Mouse (Mus musculus): ENCODE measurements around the gene Rgcc. TPM values are rescaled to one million over a fixed set of nuclear protein-coding genes. Genes with fewer than 3 reads are reported as not detected.

Gene Rgcc
- polyA plus RNA-seq, 1 experiment from 2014 or later = 45.4 TPM

- Histone ChIP-seq H3K36me3 (ENCODE audit: control insufficient read depth, insufficient read depth, low read length) (no peaks in the 10 kb centered on the region), H3K9ac (ENCODE audit: low read length) (no peak overlapping the region), H3K9me3 (ENCODE audit: control insufficient read depth, low read length) (no peaks in the 10 kb centered on the region), H3K27ac (replicated peaks) (no peak overlapping the region), H3K4me3 (ENCODE audit: low read depth, low read length) (no peak overlapping the region), H3K4me2 (replicated peaks; ENCODE audit: low read depth) (no peak overlapping the region), H3K27me3 (ENCODE audit: control insufficient read depth, insufficient read depth, low read length) (no peaks in the 10 kb centered on the region), H3K4me1 (replicated peaks; ENCODE audit: control insufficient read depth, insufficient read depth) (no peaks in the 10 kb centered on the region)
- DNase-seq (ENCODE audit: low spot score) = no peak
- no peak for ATAC-seq (ENCODE audit: low FRiP score, low TSS enrichment)
- 74% methylated on average over 10 of the region's 10 CpGs for WGBS
- TF ChIP-seq CTCF (IDR thresholded peaks at IDR 0.05; ENCODE audit: low read depth) (no peak), EP300 (optimal IDR thresholded peaks at IDR 0.05) (no peak)
These were observed 22.8 kb upstream of the Rgcc start for GRCm38 (mm10) chr14:79324112-79324840.

- H3K27me3 ChIP-seq (ENCODE audit: control insufficient read depth, insufficient read depth, low read length) = no peaks in the 10 kb centered on the region
- H3K27ac ChIP-seq (replicated peaks) = no peak overlapping the region
- H3K4me2 ChIP-seq (replicated peaks; ENCODE audit: low read depth) = no peak overlapping the region
- H3K36me3 ChIP-seq (ENCODE audit: control insufficient read depth, insufficient read depth, low read length) = no peaks in the 10 kb centered on the region
- 83% methylated on average over 5 of the region's 5 CpGs for WGBS
- no peaks in the 10 kb centered on the region for H3K4me1 ChIP-seq (replicated peaks; ENCODE audit: control insufficient read depth, insufficient read depth)
- ATAC-seq (ENCODE audit: low FRiP score, low TSS enrichment) (no peak), DNase-seq (ENCODE audit: low spot score) (no peak)
- H3K9me3 ChIP-seq (ENCODE audit: control insufficient read depth, low read length) = no peaks in the 10 kb centered on the region
- TF ChIP-seq EP300 (optimal IDR thresholded peaks at IDR 0.05) (no peak), CTCF (IDR thresholded peaks at IDR 0.05; ENCODE audit: low read depth) (no peak)
- H3K4me3 ChIP-seq (ENCODE audit: low read depth, low read length) = no peak overlapping the region
- H3K9ac ChIP-seq (ENCODE audit: low read length) = no peak overlapping the region
These were observed 20.4 kb upstream of the Rgcc start for GRCm38 (mm10) chr14:79321881-79322280.

DNA sequence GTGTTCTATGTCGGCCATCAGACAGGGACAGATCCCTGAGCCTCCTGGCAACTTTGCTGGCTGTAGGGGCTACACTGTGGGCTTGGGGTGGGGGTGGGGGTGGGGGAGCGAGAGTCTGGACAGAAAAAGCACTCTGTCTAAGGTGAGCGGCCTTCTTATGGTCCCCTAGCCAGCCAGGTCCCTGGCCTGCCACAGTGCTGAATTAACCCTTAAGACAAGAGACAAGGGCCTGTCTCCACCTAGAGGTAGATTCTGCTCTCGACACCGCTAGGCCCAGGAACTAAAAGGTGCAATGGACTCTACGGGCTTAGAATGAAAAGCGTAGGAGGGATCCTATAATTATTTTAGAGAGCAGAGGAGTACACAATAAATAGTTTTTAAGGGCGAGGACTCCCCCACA is 19.7 kb upstream of the Rgcc start:
- TF ChIP-seq EP300 (optimal IDR thresholded peaks at IDR 0.05) (no peak), CTCF (IDR thresholded peaks at IDR 0.05; ENCODE audit: low read depth) (peak; percentile 70)
- H3K4me1 ChIP-seq (replicated peaks; ENCODE audit: control insufficient read depth, insufficient read depth) = no peaks in the 10 kb centered on the region
- no peak overlapping the region for H3K4me3 ChIP-seq (ENCODE audit: low read depth, low read length)
- H3K9me3 ChIP-seq (ENCODE audit: control insufficient read depth, low read length) = no peaks in the 10 kb centered on the region
- H3K27ac ChIP-seq (replicated peaks) = no peak overlapping the region
- WGBS = 31% methylated on average over 8 of the region's 8 CpGs
- no peak for ATAC-seq (ENCODE audit: low FRiP score, low TSS enrichment)
- H3K9ac ChIP-seq (ENCODE audit: low read length) = no peak overlapping the region
- H3K4me2 ChIP-seq (replicated peaks; ENCODE audit: low read depth) = no peak overlapping the region
- no peak for DNase-seq (ENCODE audit: low spot score)
- H3K36me3 ChIP-seq (ENCODE audit: control insufficient read depth, insufficient read depth, low read length) = no peaks in the 10 kb centered on the region
- no peaks in the 10 kb centered on the region for H3K27me3 ChIP-seq (ENCODE audit: control insufficient read depth, insufficient read depth, low read length)

DNA sequence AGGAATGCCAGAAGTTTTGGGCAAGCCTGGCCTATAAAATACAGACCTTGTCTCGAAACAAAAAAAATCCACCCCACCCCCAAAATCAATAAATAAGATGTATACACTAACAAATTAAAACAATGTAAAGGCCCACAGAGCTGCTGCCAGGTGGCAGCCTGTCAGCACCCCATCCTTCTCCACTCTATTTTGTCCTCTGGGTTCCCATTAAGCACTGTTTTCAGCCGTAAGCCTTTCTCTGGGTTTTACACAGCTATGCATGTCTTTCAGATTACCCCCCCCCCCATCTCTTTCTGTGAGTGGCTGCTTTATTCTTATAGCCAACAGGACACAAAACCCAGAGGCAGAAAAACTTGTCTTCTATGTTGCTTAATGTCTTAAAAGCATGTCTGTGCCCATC is 16.2 kb upstream of the Rgcc start:
- no peak for DNase-seq (ENCODE audit: low spot score)
- ATAC-seq (ENCODE audit: low FRiP score, low TSS enrichment) = no peak
- 72% methylated on average over 2 of the region's 2 CpGs for WGBS
- no peaks in the 10 kb centered on the region for H3K9me3 ChIP-seq (ENCODE audit: control insufficient read depth, low read length)
- no peaks in the 10 kb centered on the region for H3K36me3 ChIP-seq (ENCODE audit: control insufficient read depth, insufficient read depth, low read length)
- TF ChIP-seq CTCF (IDR thresholded peaks at IDR 0.05; ENCODE audit: low read depth) (no peak), EP300 (optimal IDR thresholded peaks at IDR 0.05) (no peak)
- no peaks in the 10 kb centered on the region for H3K27me3 ChIP-seq (ENCODE audit: control insufficient read depth, insufficient read depth, low read length)
- no peak overlapping the region for H3K4me3 ChIP-seq (ENCODE audit: low read depth, low read length)
- H3K27ac ChIP-seq (replicated peaks) = no peak overlapping the region
- no peaks in the 10 kb centered on the region for H3K4me1 ChIP-seq (replicated peaks; ENCODE audit: control insufficient read depth, insufficient read depth)
- H3K4me2 ChIP-seq (replicated peaks; ENCODE audit: low read depth) = no peak overlapping the region
- no peak overlapping the region for H3K9ac ChIP-seq (ENCODE audit: low read length)

GRCm38 (mm10) chr14:79315877-79316276 is 14.4 kb upstream of the Rgcc start:
- H3K27me3 ChIP-seq (ENCODE audit: control insufficient read depth, insufficient read depth, low read length) = no peaks in the 10 kb centered on the region
- no peak for TF ChIP-seq EP300 (optimal IDR thresholded peaks at IDR 0.05)
- no peak for TF ChIP-seq CTCF (IDR thresholded peaks at IDR 0.05; ENCODE audit: low read depth)
- H3K9me3 ChIP-seq (ENCODE audit: control insufficient read depth, low read length) = no peaks in the 10 kb centered on the region
- no peaks in the 10 kb centered on the region for H3K4me1 ChIP-seq (replicated peaks; ENCODE audit: control insufficient read depth, insufficient read depth)
- H3K27ac ChIP-seq (replicated peaks) = no peak overlapping the region
- H3K4me3 ChIP-seq (ENCODE audit: low read depth, low read length) = no peak overlapping the region
- no peak for ATAC-seq (ENCODE audit: low FRiP score, low TSS enrichment)
- WGBS = 62% methylated on average over 7 of the region's 7 CpGs
- no peak overlapping the region for H3K4me2 ChIP-seq (replicated peaks; ENCODE audit: low read depth)
- DNase-seq (ENCODE audit: low spot score) = no peak
- no peaks in the 10 kb centered on the region for H3K36me3 ChIP-seq (ENCODE audit: control insufficient read depth, insufficient read depth, low read length)
- H3K9ac ChIP-seq (ENCODE audit: low read length) = no peak overlapping the region

GRCm38 (mm10) chr14:79314245-79315010 is 13.0 kb upstream of the Rgcc start:
- Histone ChIP-seq H3K9ac (ENCODE audit: low read length) (no peak overlapping the region), H3K9me3 (ENCODE audit: control insufficient read depth, low read length) (no peaks in the 10 kb centered on the region), H3K4me2 (replicated peaks; ENCODE audit: low read depth) (no peak overlapping the region), H3K27ac (replicated peaks) (no peak overlapping the region), H3K36me3 (ENCODE audit: control insufficient read depth, insufficient read depth, low read length) (no peaks in the 10 kb centered on the region), H3K4me1 (replicated peaks; ENCODE audit: control insufficient read depth, insufficient read depth) (no peaks in the 10 kb centered on the region), H3K27me3 (ENCODE audit: control insufficient read depth, insufficient read depth, low read length) (no peaks in the 10 kb centered on the region), H3K4me3 (ENCODE audit: low read depth, low read length) (no peak overlapping the region)
- no peak for DNase-seq (ENCODE audit: low spot score)
- no peak for ATAC-seq (ENCODE audit: low FRiP score, low TSS enrichment)
- WGBS = 75% methylated on average over 12 of the region's 12 CpGs
- TF ChIP-seq CTCF (IDR thresholded peaks at IDR 0.05; ENCODE audit: low read depth) (no peak), EP300 (optimal IDR thresholded peaks at IDR 0.05) (no peak)
